Mouse (Mus musculus): Measurements from ENCODE around the gene Zfp362.
A peak's percentile ranks its signal among the peaks of the same experiment; 100 is the strongest.

Zfp362 gene

DNA sequence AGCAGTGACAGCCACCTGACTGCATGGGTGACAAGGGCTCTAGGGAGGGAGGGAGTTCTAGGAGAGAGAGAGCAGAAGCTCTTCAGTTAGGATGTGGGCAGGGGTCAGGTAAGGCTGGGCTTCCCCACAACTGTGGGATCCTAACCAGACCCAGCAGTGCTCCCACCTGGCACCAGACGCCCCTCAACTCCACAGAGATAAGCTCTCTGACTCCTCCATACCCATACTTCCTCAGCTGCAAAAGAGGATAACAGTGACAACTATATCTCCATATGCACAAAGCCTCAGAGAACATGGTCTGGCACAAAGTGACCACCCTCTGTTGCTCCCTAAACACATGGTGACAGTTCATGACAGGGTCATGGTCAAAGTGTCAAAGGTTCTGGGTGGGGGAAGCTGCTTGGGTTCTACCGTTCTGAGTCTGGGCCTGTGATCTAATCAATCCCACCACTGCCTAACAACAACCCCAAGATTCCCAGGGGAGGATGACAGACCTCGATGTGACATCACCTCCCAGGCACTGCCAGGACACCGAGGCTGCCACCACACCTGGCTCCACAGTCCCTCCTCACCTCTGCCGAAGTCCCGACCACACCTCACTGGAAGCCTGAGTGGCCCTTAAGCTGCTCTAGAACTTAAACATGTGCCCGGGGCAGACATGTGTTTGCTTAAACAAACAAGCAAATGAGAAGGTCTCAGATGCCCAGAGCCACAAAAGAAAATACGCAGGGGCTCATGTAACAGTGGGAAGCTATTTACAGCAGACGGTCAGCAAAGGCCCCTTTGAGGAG, 4.0 kb downstream of the Zfp362 start:
- DNase-seq (ENCODE audit: low spot score): no peak

DNA sequence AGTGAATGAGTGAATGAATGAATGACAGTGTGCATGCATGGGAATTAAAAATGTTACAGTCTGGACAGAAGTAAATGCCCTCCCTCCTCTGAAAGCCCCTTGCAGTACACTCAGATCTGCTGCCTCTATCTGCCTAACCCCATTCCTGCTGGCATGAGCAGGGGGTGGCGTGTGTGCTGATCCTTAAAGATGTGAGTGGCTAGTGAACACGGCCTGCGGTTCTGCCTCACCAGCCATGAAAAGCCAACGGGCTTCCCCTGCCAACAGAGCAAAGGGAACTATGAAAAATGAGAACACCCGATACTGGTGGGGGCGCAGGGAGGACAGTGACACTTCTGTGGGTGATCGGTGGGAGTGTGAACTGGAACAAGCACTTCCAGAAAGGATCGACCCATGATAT, 9.1 kb downstream of the Zfp362 start:
- DNase-seq (ENCODE audit: low spot score): no peak

DNA sequence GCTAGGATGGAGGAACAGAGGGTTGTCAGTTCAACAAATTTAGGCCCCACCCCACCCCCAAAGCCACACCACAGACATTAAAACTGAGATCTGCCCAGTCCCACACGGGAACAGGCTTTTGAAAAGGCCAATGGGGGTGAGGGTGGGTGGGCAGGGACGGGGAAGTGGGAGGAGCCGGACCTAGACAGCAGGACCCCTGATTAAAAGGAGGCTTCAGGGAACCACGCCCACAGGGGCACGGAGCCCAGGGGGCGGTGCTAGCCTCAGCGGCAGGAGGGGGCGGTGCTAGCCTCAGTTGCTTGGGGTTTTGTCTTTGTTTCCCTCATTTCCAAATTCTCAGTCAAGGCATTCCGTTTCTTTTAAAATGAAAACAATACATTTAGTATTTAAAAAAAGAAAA, 10.2 kb downstream of the Zfp362 start:
- DNase-seq (ENCODE audit: low spot score): no peak

DNA sequence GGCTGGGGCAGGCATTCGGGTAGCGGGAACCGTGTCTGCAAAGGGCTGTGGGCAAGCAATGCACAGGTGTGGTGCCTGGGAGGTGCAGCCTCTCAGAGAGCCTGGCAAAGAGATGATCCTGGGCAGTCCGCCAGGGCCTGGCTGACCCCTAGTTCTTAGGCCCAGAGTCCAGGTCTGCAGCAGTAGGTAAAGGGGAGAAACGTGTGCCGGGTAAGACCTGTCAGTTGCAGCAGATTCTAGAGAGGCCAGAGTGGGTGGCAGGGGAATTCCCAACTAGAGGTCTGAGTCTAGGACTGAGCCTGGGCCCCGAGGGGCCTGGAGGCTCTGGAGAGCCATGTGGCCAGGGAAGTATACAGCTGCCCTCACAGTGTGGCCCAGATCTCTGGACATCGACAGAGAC, 11.6 kb downstream of the Zfp362 start:
- no peak for DNase-seq (ENCODE audit: low spot score)

DNA sequence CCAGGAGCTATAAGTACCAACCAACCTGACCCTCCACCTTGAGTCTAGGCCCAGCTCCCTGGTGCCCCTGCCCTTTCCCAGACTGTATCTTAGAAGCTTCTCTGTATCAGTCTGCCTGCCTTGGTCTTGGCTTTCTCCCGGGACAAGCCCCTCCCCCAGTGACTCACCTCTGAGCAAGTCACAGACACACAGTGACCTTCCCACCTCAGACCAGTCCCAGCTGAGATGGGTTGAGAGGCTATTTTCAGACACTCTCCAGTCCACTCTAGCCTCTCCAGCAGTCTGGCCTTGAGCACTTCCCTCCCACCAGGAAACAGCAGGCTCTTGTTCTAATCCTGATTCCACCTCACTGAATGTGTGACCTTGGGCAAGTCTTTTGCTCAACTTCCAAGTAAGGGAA, 12.1 kb downstream of the Zfp362 start:
- DNase-seq (ENCODE audit: low spot score): no peak

DNA sequence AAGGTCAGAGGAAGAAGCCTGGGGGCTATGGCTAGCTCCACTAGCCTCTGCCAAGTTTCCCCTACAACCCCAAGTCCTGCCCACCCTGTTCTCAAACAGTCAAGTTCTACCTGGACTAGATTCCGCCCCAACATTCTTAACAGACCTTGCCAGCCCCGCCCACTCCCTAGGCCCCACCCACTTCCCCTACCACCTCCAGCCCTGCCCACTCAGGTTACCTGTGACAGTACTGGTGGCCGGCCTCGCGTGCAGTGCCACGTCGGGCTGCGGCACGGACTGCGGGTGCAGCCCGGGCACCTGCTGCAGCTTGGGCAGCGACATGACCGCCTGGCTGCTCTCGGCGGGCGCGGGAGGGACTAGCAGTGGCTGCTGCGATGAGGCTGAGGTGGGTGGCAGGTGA, 16.2 kb downstream of the Zfp362 start:
- no peak for DNase-seq (ENCODE audit: low spot score)

DNA sequence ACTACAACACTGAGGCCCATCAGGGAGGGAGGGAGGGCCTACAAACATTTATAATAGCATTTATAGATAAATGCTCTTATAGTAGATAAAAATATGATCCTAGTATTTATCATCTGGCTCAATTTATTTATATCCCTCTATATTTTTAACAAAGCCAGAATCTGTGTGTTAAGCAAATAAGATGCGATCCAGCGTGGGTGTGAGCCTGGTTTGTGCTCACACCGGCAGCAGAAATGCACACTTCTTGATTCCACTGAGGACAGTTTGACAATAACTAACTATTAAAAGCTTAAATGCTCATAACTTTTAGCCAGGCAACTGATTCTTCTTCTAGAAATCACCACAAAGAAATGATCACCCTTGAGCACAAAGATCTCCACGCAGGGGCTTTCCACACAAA, 17.7 kb downstream of the Zfp362 start:
- DNase-seq (ENCODE audit: low spot score): no peak

DNA sequence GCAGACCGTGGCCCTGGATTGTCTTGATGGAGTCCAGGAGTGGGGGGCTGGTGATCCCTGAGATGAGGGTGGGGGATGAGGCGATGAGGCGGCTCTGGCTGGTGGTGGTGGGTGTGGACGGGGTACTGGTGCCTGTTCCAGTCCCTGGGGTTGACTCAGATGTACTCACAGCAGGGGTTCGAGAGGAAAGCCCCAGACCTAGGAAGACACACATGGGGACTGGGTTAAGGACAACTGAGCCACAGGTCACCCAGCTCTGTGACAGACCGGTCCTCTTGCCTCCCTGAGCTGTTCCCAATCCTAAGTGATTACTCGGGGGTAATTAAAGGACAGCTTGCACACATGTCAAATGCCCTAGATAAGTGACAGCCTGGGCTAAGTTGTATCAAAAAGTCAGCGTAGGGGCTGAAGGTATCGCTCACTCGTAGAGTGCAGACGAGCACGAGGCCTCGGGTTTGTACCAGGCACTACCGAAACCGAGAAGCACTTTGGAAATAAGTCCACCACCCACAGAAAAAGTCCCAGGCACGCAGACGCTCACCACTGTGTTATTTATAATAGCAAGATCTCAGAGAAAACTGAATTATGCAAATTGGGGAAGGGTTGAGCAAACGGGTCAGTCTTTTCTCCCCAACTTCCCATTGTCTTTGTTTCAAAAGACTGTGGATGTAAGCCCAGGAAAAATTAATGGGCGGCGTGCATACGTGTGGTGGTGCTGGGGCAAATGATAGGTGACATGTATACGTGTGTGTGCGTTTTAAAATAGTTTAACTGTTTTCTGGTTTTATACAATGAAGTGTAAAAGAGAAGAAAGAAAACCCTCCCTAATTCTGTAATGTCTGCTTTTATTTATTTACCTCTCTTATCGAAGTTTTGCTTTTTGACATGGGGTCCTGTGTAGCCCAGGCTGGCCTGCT, 18.6 kb downstream of the Zfp362 start:
- DNase-seq (ENCODE audit: low spot score): no peak

DNA sequence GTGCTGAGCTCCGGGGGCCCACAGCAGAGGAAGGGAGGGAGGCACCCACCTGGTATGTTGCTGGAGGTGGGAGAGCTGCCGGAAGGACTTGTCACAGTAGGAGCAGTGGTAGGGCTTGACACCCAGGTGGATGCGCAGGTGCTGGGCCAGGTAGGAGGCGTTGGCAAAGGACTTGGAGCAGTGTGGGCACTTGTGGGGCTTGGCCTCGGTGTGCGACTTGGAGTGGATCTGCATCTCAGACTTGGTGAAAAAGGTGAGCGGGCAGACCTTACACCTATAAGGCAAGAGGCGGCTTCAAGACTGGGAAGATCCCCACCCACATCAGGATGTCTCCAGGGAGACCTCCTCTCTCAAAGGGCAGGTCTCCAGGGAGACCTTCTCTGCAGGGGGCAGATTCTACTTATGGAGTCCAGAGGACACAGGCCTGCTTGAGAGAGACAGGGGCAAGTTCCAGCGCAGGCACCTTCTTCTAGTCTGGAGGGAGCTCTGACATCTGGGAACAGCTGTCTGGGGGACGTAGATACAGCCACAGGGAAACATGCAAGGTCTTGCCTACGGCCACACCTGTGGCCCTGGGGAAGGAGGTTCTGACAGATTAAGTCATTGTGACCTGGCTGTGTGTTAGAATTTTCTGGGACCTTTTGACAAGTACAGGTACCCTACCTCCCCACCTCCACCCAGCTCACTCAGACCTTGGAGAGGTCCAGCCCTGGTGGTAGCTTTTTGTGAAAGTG, 19.8 kb downstream of the Zfp362 start:
- no peak for DNase-seq (ENCODE audit: low spot score)

DNA sequence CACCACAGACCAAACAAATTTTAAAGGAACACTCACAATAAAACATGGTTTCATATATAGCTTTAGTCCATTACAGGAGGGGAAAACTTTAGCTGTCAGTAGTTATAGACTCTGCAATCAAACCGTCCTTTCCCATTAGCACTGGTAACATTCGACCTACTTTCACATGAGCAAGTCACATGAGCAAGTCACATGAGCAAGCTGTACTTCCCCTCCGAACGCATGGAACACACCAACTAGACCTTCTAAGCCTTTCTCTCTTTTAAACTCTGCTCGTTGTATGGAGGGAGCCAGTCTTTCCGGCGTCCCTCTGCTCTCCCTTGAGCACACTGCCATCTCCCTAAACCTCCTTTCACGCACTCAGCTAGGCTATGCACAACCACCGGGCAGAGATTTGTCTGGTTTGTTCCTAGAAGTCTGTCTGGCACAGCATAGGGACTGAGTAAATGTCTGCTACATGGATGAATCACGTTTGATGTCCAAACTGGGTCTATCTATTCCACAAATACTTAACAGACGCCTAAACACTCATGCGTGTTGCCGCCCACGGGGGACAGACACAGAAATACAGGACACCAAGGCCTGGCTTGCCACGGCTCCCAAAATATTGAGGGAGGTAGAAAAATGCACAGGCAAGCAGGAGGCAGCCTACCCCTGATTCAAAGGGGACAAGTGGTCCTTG, 20.8 kb downstream of the Zfp362 start:
- DNase-seq (ENCODE audit: low spot score): no peak

DNA sequence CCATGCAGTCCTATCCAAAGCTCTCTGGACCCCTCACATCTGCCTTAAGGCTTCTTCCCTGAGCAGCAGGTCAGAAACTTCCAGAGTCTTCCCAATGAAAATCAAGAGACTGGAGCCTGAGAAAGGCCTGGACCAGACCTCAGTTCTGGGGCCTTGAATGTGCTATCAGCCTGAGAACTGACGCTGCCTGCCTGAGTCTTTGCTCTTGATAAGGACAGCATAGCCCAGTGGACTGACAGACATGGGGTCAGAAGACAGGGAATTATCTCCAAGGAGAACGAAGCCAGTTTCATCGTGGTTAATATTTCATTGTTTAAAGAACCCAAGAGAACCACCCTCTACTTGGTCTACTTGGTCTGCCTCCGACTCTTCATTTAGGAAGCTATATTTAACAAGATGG, 23.2 kb downstream of the Zfp362 start:
- DNase-seq (ENCODE audit: low spot score): no peak

DNA sequence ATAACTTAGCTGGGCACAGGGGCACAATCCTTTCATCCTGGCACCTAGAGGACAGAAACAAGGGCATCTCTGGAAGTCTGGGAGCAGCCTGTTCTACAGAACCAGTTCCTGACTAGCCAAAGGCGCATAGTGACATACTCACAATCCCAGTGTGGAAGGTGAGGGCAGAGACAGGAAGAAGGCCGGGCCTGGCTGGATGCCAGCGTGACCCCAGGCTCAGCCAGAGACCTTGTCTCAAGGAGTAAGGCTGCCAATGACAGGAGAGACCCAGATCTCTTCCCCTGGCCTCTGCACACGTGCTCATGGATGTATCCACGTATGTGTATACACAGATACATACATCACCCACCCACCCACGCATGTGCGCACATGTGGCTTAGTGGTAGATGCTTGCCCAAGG, 23.8 kb downstream of the Zfp362 start:
- no peak for DNase-seq (ENCODE audit: low spot score)

DNA sequence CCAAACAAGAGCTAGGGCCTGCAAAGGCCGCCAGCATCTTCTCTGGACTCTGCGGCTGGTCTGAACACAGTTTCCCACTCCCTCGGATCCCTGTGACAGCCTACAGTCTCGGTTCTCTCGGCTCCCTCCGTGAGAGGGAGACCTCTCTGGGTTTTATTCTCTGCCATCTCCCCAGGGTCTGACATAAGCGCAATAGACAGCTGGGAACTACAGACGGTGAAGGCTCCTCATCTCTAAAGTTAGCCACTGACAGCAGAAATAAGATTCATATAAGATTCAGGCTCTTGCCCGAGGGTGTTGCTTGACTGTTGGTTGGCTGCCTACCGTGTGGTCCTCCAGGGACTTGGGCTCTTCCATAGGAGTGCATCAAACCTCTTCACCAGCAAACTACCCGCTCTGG, 28.3 kb downstream of the Zfp362 start:
- DNase-seq (ENCODE audit: low spot score): no peak

DNA sequence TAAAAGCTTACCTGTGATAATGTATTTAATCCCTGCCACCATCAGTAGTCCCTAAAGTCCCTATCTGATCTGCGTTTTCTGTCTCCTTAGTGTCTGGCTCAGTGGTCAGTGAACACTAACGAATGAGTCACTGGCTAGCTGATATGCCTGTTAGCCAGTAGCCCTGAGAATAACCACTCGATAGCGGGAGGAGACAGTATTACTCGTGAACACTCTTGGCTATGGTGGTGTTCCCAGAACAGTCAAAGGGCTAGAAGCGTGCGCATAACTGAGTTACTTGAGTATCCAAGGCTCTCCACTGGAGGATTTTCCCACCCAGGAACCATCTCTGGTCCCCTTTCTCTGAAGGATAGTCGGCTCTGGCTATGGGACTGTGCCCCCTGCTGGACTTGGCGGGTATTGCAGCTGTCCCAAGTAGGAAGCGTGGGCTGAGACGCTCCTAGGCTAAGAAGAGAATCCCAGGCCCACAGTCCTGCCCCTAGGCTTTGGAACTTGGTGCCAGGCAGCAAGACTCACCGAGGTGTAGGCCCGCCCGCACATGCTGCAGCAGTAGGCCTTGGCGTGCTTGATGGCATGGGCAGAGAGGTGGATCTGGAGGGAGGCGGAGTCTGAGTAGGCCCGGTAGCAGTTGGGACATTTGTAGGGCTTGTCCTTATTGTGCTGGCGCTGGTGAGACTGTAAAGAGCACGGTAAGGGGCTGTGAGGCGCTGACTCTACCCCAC, 29.1 kb downstream of the Zfp362 start:
- DNase-seq (ENCODE audit: low spot score): peak; percentile 57

DNA sequence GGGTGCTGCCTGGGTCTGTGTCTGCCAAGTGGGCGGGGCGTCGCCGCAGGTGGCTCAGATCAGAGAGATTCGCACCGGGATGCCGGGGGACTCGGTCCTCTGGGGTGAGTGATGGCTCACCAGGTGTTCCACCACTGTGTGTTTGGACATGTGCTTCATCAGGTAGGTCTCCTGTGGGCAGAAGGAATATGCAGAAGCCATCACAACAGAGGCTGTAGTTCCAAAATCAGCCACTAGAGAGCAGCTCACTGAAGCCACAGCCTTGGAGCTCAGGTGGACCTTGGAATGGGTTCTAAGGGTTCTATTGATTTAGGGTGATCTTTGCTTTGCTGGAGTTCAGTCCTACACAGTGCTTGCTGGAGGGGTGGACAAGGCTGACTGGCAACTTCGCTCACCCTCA, 31.4 kb downstream of the Zfp362 start:
- DNase-seq (ENCODE audit: low spot score): no peak

DNA sequence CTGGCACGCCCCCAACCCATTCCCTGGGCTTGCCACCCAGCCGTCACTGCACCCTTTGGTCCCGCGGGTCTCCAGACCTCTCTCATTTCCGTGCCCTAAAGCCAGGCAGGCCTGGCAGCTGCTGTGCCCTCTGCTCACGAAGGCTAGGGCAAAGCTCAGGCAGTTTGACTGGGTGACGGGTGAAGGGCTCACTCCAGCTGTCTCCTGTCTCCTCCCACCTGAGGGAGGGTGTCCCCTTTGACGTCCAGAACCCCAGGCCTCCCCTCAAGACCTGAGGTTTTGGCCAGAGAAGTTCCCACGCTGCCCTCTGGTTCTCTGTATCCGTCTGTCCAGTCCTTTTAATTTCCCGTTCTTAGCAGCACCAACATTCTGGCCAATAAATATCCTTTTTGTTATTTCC, 32.0 kb downstream of the Zfp362 start:
- no peak for DNase-seq (ENCODE audit: low spot score)

DNA sequence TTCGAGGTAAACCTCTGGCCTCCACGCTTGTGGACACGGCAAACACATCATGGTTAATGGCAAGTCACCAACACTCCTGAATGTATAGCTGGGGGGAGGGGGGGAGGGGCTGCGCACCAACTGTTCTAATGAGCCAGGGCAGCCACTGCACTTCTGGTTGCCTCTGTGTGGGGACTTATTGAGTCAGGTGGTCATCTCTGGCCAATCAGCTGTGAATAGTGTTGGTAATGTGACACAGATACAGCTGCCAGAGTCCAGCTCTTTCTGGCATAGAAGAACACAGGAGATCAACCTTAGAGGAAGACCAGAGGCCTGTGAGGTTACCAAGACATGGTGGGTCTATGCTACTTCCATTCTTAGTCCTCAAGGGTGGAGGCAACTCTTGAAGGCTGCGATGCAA, 35.1 kb downstream of the Zfp362 start:
- DNase-seq (ENCODE audit: low spot score): no peak

DNA sequence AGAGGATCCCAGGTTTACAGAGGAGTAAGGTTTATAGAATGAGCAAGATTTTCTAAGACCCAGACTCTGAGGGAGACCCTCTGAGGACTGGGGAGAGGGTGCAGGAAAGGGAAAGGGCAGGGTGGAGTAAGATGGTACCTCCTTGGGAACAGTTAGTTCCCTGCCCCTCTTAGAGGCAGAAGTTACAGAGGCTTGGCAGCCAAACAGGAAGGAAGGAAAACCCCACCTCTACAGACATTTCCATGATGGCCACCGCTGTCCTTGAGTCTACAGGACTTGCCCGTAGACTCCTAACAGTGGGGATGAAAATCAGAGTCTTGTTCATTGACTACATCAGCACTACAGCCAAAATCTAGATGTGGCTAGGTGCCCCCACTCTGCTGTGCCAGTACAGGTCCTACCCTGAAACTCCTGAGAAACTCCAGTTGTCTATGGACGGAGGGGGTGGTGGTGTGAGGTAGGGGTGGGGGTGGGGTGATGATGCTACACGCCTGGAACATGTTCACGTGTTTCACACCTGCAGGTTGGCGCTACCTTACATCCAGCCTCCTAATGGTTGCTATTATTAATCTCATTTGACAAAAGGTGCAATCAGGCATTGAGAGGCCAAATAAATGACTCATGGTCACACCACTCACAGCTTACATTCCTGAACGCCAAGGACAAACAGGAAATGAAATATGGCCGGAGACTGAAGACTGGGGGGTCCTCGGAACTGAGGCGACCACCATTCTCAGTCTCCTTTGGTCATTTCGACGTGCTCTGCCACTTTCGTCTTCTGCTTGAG, 36.1 kb downstream of the Zfp362 start:
- no peak for DNase-seq (ENCODE audit: low spot score)

DNA sequence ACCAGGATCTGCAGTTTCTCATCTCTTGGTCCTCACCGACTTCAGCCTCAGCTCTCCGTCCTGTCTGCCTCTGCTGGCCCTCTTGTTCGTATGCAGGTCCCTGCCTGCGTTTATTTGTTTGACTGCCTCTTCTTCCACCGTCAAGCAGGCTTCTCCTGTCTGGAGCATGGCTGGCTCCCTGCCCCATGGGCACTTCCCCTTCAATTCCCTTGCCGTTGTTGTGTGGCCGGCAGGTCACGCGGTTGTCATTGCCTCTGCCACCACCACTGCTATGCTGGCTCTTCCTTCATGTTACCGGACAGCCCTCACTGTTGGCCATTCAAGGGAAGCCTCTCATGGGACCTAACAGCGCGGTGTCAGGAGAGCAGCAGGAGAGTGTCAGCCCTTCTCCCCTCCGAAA, 37.7 kb downstream of the Zfp362 start:
- DNase-seq (ENCODE audit: low spot score): no peak

DNA sequence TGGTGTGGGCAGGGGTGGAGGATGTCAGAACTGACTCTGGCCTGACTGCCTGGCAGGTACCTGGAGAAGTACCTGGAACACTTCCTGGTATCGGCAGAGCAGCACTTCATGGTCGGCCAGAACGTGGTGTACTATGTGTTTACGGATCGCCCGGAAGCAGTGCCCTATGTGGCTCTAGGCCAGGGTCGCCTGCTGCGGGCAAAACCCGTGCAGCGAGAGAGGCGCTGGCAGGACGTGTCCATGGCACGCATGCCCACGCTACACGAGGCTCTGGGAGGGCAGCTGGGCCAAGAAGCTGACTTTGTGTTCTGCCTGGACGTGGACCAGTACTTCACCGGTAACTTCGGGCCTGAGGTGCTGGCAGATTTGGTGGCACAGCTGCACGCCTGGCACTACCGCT, 38.9 kb downstream of the Zfp362 start:
- no peak for DNase-seq (ENCODE audit: low spot score)

DNA sequence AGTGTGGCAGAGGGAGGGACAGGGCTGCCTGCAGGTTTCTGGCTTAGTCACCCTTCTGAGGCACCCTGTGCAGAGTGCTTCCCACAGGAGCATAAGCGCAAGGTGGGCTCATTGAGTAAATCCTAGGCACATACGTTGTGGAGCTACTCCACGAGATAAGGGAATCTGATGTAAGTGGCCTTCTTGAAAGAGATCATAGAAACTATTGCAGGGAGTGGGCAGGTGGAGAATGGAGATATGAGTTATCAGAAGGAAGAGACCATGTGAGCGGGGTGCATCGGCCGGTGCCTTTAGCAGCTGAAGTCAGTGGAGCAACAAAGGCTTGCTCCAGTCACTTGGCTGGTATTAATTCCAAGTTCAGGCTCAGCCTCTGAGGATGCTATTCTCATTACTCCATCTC, 45.8 kb downstream of the Zfp362 start:
- no peak for DNase-seq (ENCODE audit: low spot score)

Measured in adipocyte (in vitro differentiated cells).